Mouse (Mus musculus): ENCODE measurements around the gene Thrb.

Gene Thrb

DNA sequence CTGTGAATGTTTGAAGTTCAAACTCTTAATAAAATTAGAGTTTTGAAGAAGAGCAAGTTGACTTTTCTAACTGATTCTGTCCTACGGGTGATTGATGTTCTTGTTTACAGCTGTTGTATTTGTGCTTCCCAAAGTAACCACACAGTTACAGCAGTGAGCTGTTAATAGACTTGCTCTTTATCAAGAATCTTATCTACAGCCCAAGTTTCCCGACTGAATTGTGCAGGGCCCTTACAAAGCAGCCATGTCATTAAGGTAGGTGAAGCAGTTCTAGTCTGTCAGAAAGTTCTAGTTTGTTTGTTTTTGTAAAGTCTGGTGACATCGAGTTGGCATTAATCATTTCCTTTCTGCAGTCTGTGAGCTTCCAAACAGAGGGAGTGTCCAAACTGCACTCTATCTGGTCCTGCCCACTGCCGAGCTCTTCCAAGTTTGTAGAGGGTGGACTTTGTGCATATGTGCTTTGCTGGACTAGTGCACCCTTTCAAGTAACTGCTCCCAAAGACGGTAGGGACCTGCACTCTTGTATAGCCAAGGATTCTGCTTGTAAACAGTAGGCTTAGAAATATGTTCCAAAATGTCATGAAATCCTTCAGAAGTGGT, 124.2 kb downstream of the Thrb start:
- DNase-seq (ENCODE audit: low spot score in 2 of 2) = no peak

DNA sequence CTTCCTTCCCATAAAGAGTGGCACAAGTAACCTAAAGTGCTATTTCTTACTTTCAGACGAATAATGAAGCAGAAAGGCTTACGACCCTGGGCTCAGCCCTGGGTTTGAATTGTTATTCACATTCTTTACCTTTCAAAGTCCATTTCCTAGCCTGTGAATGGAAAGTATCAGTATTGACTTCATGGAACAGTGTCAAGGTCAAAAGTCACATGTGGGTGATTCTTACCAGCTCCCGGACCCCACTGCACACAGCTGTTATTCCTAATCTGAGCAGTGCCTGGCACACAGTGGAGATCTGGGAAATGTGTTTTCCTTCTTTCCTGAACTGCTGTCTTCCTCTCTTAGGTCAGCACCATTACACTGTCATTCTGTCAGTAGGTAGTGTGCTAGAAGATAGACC, 125.3 kb downstream of the Thrb start:
- DNase-seq (ENCODE audit: low spot score in 2 of 2) = no peak

- no peak for DNase-seq (ENCODE audit: low spot score in 2 of 2)
These were observed 126.2 kb downstream of the Thrb start for GRCm38 (mm10) chr14:17786249-17786648.

GRCm38 (mm10) chr14:17803934-17804602, 144.0 kb downstream of the Thrb start:
- no peak for DNase-seq (ENCODE audit: low spot score in 2 of 2)

DNA sequence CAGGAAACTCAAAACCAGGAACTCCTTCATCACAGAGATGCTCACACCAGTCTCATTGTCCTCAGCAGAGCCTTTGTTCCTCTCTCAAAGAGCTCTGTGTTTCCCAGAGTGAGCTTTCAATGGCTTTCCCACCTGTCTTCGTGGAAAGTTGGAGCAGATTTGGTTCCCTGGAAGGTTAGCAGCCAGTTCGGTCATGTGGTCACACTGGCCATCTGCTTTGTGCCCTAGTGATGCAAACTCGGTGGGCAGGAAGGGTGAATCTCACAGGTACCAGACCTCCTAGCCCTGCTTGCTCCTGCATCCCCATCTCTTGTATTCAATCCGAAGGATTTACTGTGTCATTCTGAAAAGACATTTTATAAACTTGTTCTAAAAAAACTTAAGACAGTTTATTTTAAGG, 151.0 kb downstream of the Thrb start:
- DNase-seq (ENCODE audit: low spot score in 2 of 2) = no peak

- no peak for DNase-seq (ENCODE audit: low spot score in 2 of 2)
These were observed 152.4 kb downstream of the Thrb start for GRCm38 (mm10) chr14:17812414-17812813.

- no peak for DNase-seq (ENCODE audit: low spot score in 2 of 2)
These were observed 155.0 kb downstream of the Thrb start for GRCm38 (mm10) chr14:17815103-17815502.

DNA sequence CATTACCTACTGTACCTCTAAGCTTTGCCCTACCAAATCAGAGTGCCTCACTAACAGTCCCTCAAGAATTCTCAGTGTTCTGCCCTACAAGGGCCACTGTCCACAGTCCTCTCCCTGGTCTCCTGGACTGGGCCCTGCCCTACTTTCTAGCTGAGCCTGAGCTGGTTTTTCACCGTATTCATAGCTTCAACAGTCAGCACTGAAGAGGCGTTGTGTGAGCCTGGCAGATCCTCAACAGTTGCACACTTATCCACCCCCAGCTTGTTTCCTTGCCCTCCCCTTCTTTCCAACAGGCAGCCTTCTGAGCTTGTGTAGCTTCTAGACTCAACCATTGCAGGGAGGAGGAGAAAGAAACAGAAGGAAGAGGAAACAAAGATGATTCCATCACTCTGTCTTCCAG, 158.0 kb downstream of the Thrb start:
- peak in 1 of 2 experiments; percentile 21 for DNase-seq (ENCODE audit: low spot score in 2 of 2)

- DNase-seq (ENCODE audit: low spot score in 2 of 2) = no peak
These were observed 162.7 kb downstream of the Thrb start for GRCm38 (mm10) chr14:17822754-17823153.

GRCm38 (mm10) chr14:17827401-17827800, 167.3 kb downstream of the Thrb start:
- no peak for DNase-seq (ENCODE audit: low spot score in 2 of 2)

- DNase-seq (ENCODE audit: low spot score in 2 of 2) = no peak
These were observed 175.7 kb downstream of the Thrb start for GRCm38 (mm10) chr14:17835738-17836137.

DNA sequence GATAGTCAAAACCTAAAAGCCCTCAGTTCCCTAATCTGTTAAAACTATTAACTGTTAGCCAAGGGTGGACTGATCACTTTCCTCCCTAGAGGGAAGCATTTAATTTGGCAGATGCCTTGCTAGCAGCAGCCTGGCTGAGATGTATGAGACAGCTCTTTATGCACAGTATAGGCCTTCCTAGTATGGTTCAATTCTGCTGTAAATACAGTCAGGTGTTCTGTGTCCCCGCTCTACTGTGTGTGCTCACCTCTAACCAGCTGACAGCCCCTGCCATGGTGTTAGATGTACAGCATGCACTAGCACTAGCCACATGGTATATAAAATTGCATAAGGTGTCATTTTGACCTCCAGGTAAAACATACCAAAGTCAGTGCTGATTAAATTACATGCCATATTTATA, 176.7 kb downstream of the Thrb start:
- DNase-seq (ENCODE audit: low spot score in 2 of 2) = no peak

DNA sequence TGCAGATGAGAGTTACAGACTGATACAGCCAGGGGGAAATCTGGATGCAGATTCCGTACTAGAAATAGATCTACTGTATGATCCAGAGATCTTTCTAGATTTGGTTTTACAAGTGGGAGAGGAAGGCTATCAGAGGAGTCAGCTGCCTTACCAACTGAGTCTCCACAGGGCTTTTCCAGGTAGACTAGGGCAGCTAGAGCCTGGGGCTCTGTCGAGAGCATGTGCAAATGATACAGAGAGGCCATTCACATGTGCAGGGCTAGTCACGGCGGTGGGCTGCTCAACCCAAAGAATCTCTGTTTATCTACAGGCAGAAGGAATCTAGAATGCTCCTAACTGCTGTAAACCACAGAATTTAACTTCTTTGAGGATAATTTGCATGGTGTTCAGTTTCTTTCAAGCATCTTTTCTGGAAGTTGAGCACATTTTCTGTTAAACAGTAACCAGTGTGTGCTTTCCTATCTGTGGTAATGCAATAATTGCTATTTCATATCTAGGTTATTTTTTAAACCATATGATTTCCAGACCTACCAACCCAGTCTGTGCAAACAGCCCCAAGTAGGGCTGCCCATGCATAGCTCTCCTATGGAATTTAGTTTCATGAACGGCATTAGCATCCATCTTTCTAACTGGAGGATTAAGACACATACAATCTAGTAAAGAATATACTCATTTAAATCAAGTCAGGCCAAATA, 185.1 kb downstream of the Thrb start:
- no peak for DNase-seq (ENCODE audit: low spot score in 2 of 2)

- DNase-seq (ENCODE audit: low spot score in 2 of 2) = no peak
These were observed 185.8 kb downstream of the Thrb start for GRCm38 (mm10) chr14:17845871-17846270.

DNA sequence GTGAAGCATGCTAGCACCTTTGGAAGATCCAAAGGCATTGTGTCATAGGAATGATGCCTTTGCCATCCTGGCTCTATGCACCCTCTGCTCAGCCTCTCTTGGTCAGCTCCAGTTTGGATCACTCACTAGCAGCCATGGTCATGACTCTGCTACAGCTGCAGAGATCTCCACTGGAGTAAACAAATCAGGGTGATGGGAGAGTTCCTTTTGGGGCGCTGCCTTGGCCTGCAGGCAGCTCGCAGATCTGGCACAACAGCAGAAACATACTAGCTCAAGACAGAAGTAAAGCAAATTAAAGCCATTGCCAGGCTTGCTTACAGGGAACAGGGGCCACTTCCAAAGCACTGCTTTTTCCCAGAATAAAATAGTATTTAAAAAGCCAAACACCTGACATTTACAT, 186.6 kb downstream of the Thrb start:
- no peak for DNase-seq (ENCODE audit: low spot score in 2 of 2)

GRCm38 (mm10) chr14:17847211-17847610, 187.2 kb downstream of the Thrb start:
- no peak for DNase-seq (ENCODE audit: low spot score in 2 of 2)

DNA sequence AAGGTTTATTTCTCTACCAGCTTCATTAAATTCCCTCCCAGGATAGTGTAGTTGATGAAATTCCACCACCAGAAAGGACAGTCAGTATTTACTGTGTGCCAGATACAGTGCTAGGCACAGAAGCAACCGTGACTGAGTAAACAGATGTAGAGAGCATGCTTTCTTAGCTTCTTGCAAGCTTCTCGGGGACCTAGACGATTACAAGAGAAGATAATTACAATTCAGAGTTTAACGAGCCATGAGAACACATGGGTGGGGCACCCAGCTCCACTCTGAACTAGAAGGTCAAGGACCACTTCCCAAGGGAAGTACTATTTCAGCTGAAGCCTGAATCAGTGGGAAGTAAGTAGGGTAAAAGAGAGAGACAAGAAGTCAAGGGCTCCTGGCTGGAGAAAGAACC, 190.3 kb downstream of the Thrb start:
- DNase-seq (ENCODE audit: low spot score in 2 of 2) = no peak

GRCm38 (mm10) chr14:17852236-17852635, 192.2 kb downstream of the Thrb start:
- no peak for DNase-seq (ENCODE audit: low spot score in 2 of 2)

DNA sequence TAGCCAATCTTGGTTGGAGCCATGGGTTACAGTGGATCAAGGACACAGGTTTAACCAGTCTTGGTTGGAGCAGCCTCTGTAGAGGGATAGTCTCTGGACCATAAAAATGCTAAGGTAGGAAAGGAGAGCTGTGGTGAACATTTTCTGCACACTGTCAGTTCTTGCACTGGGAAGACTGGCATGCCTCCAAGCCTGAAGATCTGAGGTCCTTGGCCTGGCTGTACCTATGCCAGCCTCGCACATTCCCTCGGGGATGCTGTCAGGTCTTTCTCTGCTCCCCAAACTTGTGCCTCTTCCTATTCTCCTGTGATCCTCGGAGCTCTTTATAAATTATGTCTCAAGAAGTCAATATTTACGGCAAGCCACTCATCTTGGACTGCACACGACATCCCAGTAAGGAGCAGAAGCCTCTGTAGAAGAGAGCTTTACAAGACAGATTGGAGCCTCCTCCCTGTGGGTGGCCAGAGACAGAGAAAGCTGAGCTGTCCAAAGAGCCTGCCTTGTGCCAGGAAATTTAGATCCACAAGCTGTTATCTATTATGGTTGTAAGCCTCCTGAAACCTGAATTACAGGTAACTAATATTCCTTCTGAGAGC, 199.8 kb downstream of the Thrb start:
- DNase-seq (ENCODE audit: low spot score in 2 of 2) = no peak

GRCm38 (mm10) chr14:17862651-17863050, 202.6 kb downstream of the Thrb start:
- no peak for DNase-seq (ENCODE audit: low spot score in 2 of 2)

- no peak for DNase-seq (ENCODE audit: low spot score in 2 of 2)
These were observed 203.8 kb downstream of the Thrb start for GRCm38 (mm10) chr14:17863701-17864320.

GRCm38 (mm10) chr14:17868326-17868725, 208.3 kb downstream of the Thrb start:
- no peak for DNase-seq (ENCODE audit: low spot score in 2 of 2)

Data from frontal cortex, postnatal 10 days (tissue).